Mouse (Mus musculus): ENCODE data around the gene Mtx3. TPM values are rescaled to one million over a fixed set of nuclear protein-coding genes. Genes with fewer than 3 reads are reported as not detected.

Mtx3 gene
- total and polyA plus RNA-seq, 3 experiments: 7.6 to 10.0 TPM; not detected in 1

DNA sequence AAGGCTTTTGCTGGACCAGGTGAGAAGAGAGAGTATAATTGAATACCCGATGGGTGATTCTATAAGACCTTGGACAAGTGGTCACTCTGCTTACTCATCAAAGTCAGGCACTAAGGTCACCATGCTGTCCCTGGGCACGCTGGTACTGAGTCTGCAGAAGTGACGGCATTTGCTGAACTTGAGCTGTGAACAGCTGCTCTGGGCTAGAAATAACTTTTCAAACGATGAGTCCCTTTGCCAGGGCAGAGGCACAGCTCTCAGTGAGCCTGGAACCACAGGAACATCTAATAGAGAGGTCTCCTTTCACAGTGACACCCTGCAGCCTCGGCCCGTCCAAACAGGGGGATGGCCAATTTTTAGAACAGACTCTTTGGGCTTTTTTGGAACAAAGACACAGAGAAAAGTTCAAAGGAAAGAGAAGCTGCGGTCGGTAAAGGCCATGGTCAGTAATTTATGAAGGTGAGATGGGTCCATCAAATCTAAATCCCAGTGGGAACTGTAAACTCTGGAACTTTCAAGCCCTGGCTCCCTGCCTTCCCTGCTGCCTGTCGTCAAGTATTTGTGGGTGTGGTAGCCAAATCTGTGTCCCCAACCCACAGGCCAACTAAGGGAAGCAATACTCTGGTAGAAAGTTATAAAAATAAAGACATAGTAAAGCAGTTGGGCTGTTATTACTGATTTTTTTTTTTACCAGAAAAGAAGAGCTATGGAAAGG, 37.9 kb downstream of the Mtx3 start:
- no peaks in the 10 kb centered on the region for H3K27me3 ChIP-seq (ENCODE audit: control insufficient read depth in 1 of 2, insufficient read depth in 2 of 2, low read length in 2 of 2)
- no peaks in the 10 kb centered on the region for H3K9me3 ChIP-seq (replicated peaks; ENCODE audit: insufficient read depth, low read length)
- H3K79me2 ChIP-seq (ENCODE audit: control insufficient read depth, insufficient read depth, low read length, poor library complexity): no peaks in the 10 kb centered on the region
- no peak for TF ChIP-seq POLR2A (IDR thresholded peaks at IDR 0.05; ENCODE audit: control insufficient read depth in 1 of 2, insufficient read depth in 1 of 2, low read depth in 1 of 2, low read length in 2 of 2, poor library complexity in 1 of 2)
- no peak for TF ChIP-seq E2F4 (IDR thresholded peaks at IDR 0.05; ENCODE audit: borderline replicate concordance, low read depth, low read length)
- no peak for TF ChIP-seq RAD21 (IDR thresholded peaks at IDR 0.05; ENCODE audit: low read depth, low read length)
- no peak for TF ChIP-seq BHLHE40 (IDR thresholded peaks at IDR 0.05; ENCODE audit: borderline replicate concordance, low read depth, low read length)
- TF ChIP-seq EP300 (IDR thresholded peaks at IDR 0.05; ENCODE audit: low read depth in 1 of 2, low read length in 2 of 2): no peak
- TF ChIP-seq MAFK (IDR thresholded peaks at IDR 0.05; ENCODE audit: borderline replicate concordance, low read depth, low read length): no peak
- no peak for TF ChIP-seq ZMIZ1 (IDR thresholded peaks at IDR 0.05; ENCODE audit: low read depth, low read length)
- no peak for TF ChIP-seq POLR2AphosphoS2 (IDR thresholded peaks at IDR 0.05; ENCODE audit: low read length)
- TF ChIP-seq HCFC1 (IDR thresholded peaks at IDR 0.05; ENCODE audit: low read depth, low read length): no peak
- no peak for TF ChIP-seq ZKSCAN1 (IDR thresholded peaks at IDR 0.05; ENCODE audit: low read depth, low read length)
- TF ChIP-seq NRF1 (IDR thresholded peaks at IDR 0.05; ENCODE audit: insufficient read depth, low read depth, low read length, poor library complexity, severe bottlenecking): no peak
- no peak for TF ChIP-seq GABPA (IDR thresholded peaks at IDR 0.05; ENCODE audit: low read depth, low read length)
- no peaks in the 10 kb centered on the region; a peak in 1 of 4 replicates for H3K4me1 ChIP-seq (ENCODE audit: control insufficient read depth in 1 of 2, insufficient read depth in 2 of 2, low read length in 2 of 2)
- H3K27ac ChIP-seq (ENCODE audit: control insufficient read depth, low read depth, low read length): no peak overlapping the region
- H3K9ac ChIP-seq (ENCODE audit: control insufficient read depth, low read depth, low read length, poor library complexity, severe bottlenecking): no peak overlapping the region
- no peaks in the 10 kb centered on the region for H3K36me3 ChIP-seq (ENCODE audit: control insufficient read depth in 1 of 2, insufficient read depth in 2 of 2, low read length in 2 of 2)
- DNase-seq (ENCODE audit: low read depth, low spot score): no peak
- H3K4me3 ChIP-seq (ENCODE audit: control insufficient read depth in 1 of 2, insufficient read depth in 1 of 2, low read depth in 2 of 2, low read length in 2 of 2): no peak overlapping the region

DNA sequence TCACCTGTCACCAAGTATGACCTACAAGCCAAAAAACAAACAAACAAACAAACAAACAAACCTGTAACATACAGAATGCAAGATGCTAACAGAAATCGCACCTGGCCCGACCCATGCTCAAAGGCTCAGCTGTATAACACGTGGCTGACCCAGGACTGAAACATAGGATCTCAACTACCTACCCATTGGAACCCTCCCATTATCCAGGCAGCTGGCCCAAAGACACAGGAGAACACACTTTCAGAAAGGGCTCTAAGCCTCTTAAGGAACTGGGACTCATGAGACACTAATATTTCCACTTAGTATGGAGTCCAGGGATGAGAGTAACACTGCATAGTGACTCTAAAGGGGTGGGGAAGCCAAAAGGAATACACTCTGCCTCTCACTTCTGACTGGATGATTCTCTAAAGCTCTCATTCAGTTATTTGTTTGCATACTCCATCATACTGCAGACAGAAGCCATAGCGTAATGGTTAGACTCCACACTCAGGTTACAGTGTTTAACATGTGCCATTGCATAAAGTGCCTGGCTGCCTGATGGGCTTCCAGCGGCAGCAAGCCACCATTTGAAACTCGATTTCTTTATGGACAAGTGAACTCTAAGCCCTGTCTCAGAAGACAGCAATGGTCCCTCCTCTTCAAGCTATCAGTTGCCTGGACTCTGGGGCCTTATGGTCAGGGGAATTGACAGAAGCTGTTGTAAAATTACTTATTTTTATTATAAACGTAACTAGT, 38.6 kb downstream of the Mtx3 start:
- no peak overlapping the region for H3K9ac ChIP-seq (ENCODE audit: control insufficient read depth, low read depth, low read length, poor library complexity, severe bottlenecking)
- H3K4me3 ChIP-seq (ENCODE audit: control insufficient read depth in 1 of 2, insufficient read depth in 1 of 2, low read depth in 2 of 2, low read length in 2 of 2): no peak overlapping the region
- DNase-seq (ENCODE audit: low read depth, low spot score): no peak
- no peaks in the 10 kb centered on the region; a peak in 1 of 4 replicates for H3K4me1 ChIP-seq (ENCODE audit: control insufficient read depth in 1 of 2, insufficient read depth in 2 of 2, low read length in 2 of 2)
- no peak for TF ChIP-seq GATA1 (IDR thresholded peaks at IDR 0.05; ENCODE audit: low read depth, low read length)
- TF ChIP-seq SIN3A (IDR thresholded peaks at IDR 0.05; ENCODE audit: low read length): no peak
- no peak for TF ChIP-seq NRF1 (IDR thresholded peaks at IDR 0.05; ENCODE audit: insufficient read depth, low read depth, low read length, poor library complexity, severe bottlenecking)
- no peak for TF ChIP-seq UBTF (IDR thresholded peaks at IDR 0.05; ENCODE audit: borderline replicate concordance, insufficient read depth, low read depth, low read length)
- no peak for TF ChIP-seq MYB (IDR thresholded peaks at IDR 0.05; ENCODE audit: low read depth, low read length)
- no peak for TF ChIP-seq MEF2A (IDR thresholded peaks at IDR 0.05; ENCODE audit: extremely low read depth, insufficient replicate concordance, low read depth, low read length, poor library complexity, severe bottlenecking)
- no peak for TF ChIP-seq MAX (IDR thresholded peaks at IDR 0.05; ENCODE audit: low read length)
- TF ChIP-seq USF2 (IDR thresholded peaks at IDR 0.05; ENCODE audit: borderline replicate concordance in 1 of 2, insufficient read depth in 1 of 2, low read depth in 1 of 2, low read length in 2 of 2): no peak
- TF ChIP-seq NELFE (IDR thresholded peaks at IDR 0.05; ENCODE audit: low read depth, low read length): no peak
- TF ChIP-seq RAD21 (IDR thresholded peaks at IDR 0.05; ENCODE audit: low read depth, low read length): no peak
- TF ChIP-seq KAT2A (conservative IDR thresholded peaks at IDR 0.05; ENCODE audit: low read depth, low read length): no peak
- TF ChIP-seq MYC (IDR thresholded peaks at IDR 0.05; ENCODE audit: low read depth, low read length): no peak
- TF ChIP-seq TCF12 (IDR thresholded peaks at IDR 0.05; ENCODE audit: low read depth, low read length): no peak
- no peak for TF ChIP-seq RCOR1 (IDR thresholded peaks at IDR 0.05; ENCODE audit: low read depth, low read length)
- no peak for TF ChIP-seq POLR2AphosphoS5 (IDR thresholded peaks at IDR 0.05; ENCODE audit: borderline replicate concordance, low read depth, low read length)
- no peaks in the 10 kb centered on the region for H3K36me3 ChIP-seq (ENCODE audit: control insufficient read depth in 1 of 2, insufficient read depth in 2 of 2, low read length in 2 of 2)
- no peaks in the 10 kb centered on the region for H3K27me3 ChIP-seq (ENCODE audit: control insufficient read depth in 1 of 2, insufficient read depth in 2 of 2, low read length in 2 of 2)
- no peaks in the 10 kb centered on the region for H3K9me3 ChIP-seq (replicated peaks; ENCODE audit: insufficient read depth, low read length)
- no peak overlapping the region for H3K27ac ChIP-seq (ENCODE audit: control insufficient read depth, low read depth, low read length)
- no peaks in the 10 kb centered on the region for H3K79me2 ChIP-seq (ENCODE audit: control insufficient read depth, insufficient read depth, low read length, poor library complexity)
